Comparison of ENCODE assay signal across 14 mouse cellular contexts in the genomic region with DNA sequence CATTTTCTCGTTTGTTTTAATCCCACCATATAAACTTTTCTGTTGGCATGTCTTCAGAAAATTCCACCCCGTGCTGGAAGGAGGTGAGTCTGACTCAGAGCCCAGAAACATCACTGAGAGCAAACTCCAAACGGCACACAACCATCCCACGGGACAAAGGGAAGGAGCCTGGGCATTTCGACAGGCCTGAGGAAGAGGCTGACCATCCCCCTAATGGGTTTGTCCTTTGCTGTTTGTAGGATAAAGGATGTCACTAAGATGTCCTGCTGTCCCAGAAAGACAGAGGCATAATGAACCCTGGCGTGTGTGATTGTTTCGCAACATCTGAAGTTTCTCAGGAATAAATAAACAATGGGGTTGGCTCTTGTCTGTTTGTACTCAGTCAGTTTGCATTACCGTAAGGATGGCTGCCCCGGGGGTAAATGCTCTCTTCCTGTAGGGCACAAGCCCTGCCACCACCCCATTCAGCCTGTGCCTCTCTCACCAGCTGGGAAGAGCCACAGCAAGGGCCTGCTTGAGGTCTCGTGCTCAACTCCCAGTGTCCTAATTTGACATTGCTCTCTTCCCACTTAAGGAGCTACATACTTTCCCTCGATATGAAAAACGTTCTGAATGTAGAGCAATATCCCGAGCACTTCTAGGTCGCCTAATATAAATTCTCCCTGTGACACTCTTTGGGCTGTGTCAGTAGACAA. TPM values are rescaled to one million over a fixed set of nuclear protein-coding genes. Genes with fewer than 3 reads are reported as not detected.
DNase-seq lines count a peak whose midpoint lies in the region; ATAC-seq lines count a peak whose summit lies in the region.
"Had no signal": no experiment of that assay in that cellular context is flagged by ENCODE, and none has a peak within 500 bp of the region (broad histone marks: within the 10 kb centered on the region; RNA-seq: fewer than 3 reads in every experiment).

No protein-coding gene starts in this region.

- 31% methylated on average over 14 of the region's 14 CpGs for WGBS in kidney, embryonic 16.5 days

- no peak overlapping the region for H3K4me2 ChIP-seq in kidney, embryonic 16.5 days (replicated peaks; ENCODE audit: low read depth, low read length)
- H3K4me2 ChIP-seq: neural tube, embryonic 13.5 days had no signal

- ATAC-seq in kidney, embryonic 16.5 days (ENCODE audit: low FRiP score, low TSS enrichment) = no peak

- peak; percentile 41 for DNase-seq in kidney, adult 18-20 months
- DNase-seq in ES-CJ7 (ENCODE audit: low read depth, low spot score) (peak; percentile 37), ZHBTc4 (ENCODE audit: low read depth, low spot score) (peak; percentile 54)
- DNase-seq in lung, postnatal 25 days (ENCODE audit: low spot score) = peak; percentile 49
- DNase-seq in spleen, postnatal 10 days (ENCODE audit: low spot score in 2 of 2) = no peak
- no peak for DNase-seq in adrenal gland, postnatal 14 days
- DNase-seq in thymus, postnatal 25 days = no peak
- DNase-seq: cerebellum, postnatal 10 days; kidney, adult 8-10 months had no signal

- no peak overlapping the region for H3K4me3 ChIP-seq in kidney, embryonic 16.5 days (ENCODE audit: low read length)
- H3K4me3 ChIP-seq: forebrain, embryonic 10.5 days; limb, embryonic 10.5 days; megakaryocyte, embryonic 14.5 days; neural tube, embryonic 13.5 days had no signal

- no peaks in the 10 kb centered on the region for H3K36me3 ChIP-seq in kidney, embryonic 16.5 days (ENCODE audit: insufficient read depth, low read length)
- H3K36me3 ChIP-seq: forebrain, embryonic 10.5 days; limb, embryonic 10.5 days; neural tube, embryonic 13.5 days had no signal

- H3K9me3 ChIP-seq in kidney, embryonic 16.5 days (ENCODE audit: low read length) = no peaks in the 10 kb centered on the region
- H3K9me3 ChIP-seq: forebrain, embryonic 10.5 days; limb, embryonic 10.5 days; megakaryocyte, embryonic 14.5 days; neural tube, embryonic 13.5 days had no signal

- H3K27me3 ChIP-seq in kidney, embryonic 16.5 days (ENCODE audit: insufficient read depth, low read length) = no peaks in the 10 kb centered on the region

- no peak overlapping the region for H3K27ac ChIP-seq in kidney, embryonic 16.5 days (ENCODE audit: low read length)
- H3K27ac ChIP-seq: forebrain, embryonic 10.5 days; limb, embryonic 10.5 days; neural tube, embryonic 13.5 days had no signal

- peaks cover 5% of the 10 kb centered on the region; the same call in 1 of the 2 replicates for H3K4me1 ChIP-seq in kidney, embryonic 16.5 days (ENCODE audit: insufficient read depth, low read length)

- H3K9ac ChIP-seq in kidney, embryonic 16.5 days (replicated peaks; ENCODE audit: low read length) = no peak overlapping the region
- H3K9ac ChIP-seq: neural tube, embryonic 13.5 days had no signal

RNA-seq across cellular contexts. Expression of a gene that starts 26.7 kb away (rescaled TPM):
- polyA plus RNA-seq in kidney, embryonic 16.5 days (2015; fragmentation: Nextera tagmentation; extraction: Ambion mirVana) = 1.4 and 1.8 TPM in 2 replicates
- 0.74 and 1.4 TPM in 2 replicates for total RNA-seq in adrenal gland, postnatal 14 days (2021)

Comparison
In these comparisons a context has a peak if more than half of its experiments do, and no peak if none do; other contexts are left out.
1. DNase-seq: peak in kidney, adult 18-20 months (single experiment), ES-CJ7 (single experiment), ZHBTc4 (single experiment) and lung, postnatal 25 days (single experiment); none in spleen, postnatal 10 days (0 of 2), adrenal gland, postnatal 14 days (single experiment) and thymus, postnatal 25 days (single experiment).